Mouse (Mus musculus) neural tube, embryonic 13.5 days (tissue): ENCODE results near the gene Slc30a2. TPM values are rescaled to one million over a fixed set of nuclear protein-coding genes. Genes with fewer than 3 reads are reported as not detected.

Source experiments
- ATAC-seq: fragments of 200-750 bp; cut with Nextera tagmentation; 2 replicates; pipeline ENCODE4 v1.8.0; 2017; ENCODE audit warnings: low read depth, mild to moderate bottlenecking, moderate TSS enrichment, moderate library complexity
- H3K27ac ChIP-seq: fragments of 300-500 bp; sonication (generic); replicated peaks from 2 replicates; pipeline ENCODE4 v1.5.1; 2015; ENCODE audit warnings: moderate library complexity, mild to moderate bottlenecking, inconsistent platforms
- H3K27me3 ChIP-seq: fragments of 300-500 bp; sonication (generic); 2 replicates; pipeline ENCODE4 v1.6.1; 2015; ENCODE audit warnings: mild to moderate bottlenecking, inconsistent platforms
- H3K36me3 ChIP-seq: fragments of 300-500 bp; sonication (generic); 2 replicates; pipeline ENCODE4 v1.6.1; 2015; ENCODE audit warnings: mild to moderate bottlenecking, inconsistent platforms
- H3K4me1 ChIP-seq: fragments of 300-500 bp; sonication (generic); replicated peaks from 2 replicates; pipeline ENCODE4 v1.6.1; 2015; ENCODE audit warnings: inconsistent platforms
- H3K4me2 ChIP-seq: fragments of 300-500 bp; sonication (generic); 2 replicates; pipeline ENCODE4 v1.6.1; 2015; ENCODE audit warnings: inconsistent platforms, mild to moderate bottlenecking, moderate library complexity
- H3K4me3 ChIP-seq: fragments of 300-500 bp; sonication (generic); 2 replicates; pipeline ENCODE4 v1.5.1; 2015; ENCODE audit warnings: mild to moderate bottlenecking, inconsistent platforms
- H3K9ac ChIP-seq: fragments of 300-500 bp; sonication (generic); 2 replicates; pipeline ENCODE4 v1.6.1; 2015; ENCODE audit warnings: moderate library complexity, mild to moderate bottlenecking, inconsistent platforms
- H3K9me3 ChIP-seq: fragments of 300-500 bp; sonication (generic); 2 replicates; pipeline ENCODE4 v1.6.1; 2016; ENCODE audit warnings: inconsistent platforms
- WGBS: fragments of 180-500 bp; shearing (Covaris S2); methylation state at CpG from one replicate; pipeline ENCODE4 v1.1.7; 2015; 5-methylcytosine and 5-hydroxymethylcytosine counted together
- polyA plus RNA-seq: library from polyadenylated mRNA; unstranded; fragments of >200 nt; fragmentation: Nextera tagmentation; extraction: Ambion mirVana; gene quantifications from 2 replicates; pipeline ENCODE4 v1.2.1, GENCODE M21; 2015

The Slc30a2 gene
- polyA plus RNA-seq, 1 experiment from 2014 or later: 0.15 TPM

- H3K4me1 ChIP-seq: peaks cover 14% of the 10 kb centered on the region
- WGBS: 16% methylated on average over 8 of the region's 8 CpGs
- H3K9me3 ChIP-seq: no peaks in the 10 kb centered on the region
- no peaks in the 10 kb centered on the region for H3K36me3 ChIP-seq
- no peak overlapping the region for H3K9ac ChIP-seq
- H3K27me3 ChIP-seq: no peaks in the 10 kb centered on the region
- no peak overlapping the region for H3K4me2 ChIP-seq
- no peak overlapping the region for H3K4me3 ChIP-seq
- no peak for ATAC-seq
- H3K27ac ChIP-seq: no peak overlapping the region
Measured at GRCm38 (mm10) chr4:134392595-134392994, 49.6 kb downstream of the Slc30a2 start.

GRCm38 (mm10) chr4:134393026-134393425, 50.0 kb downstream of the Slc30a2 start:
- H3K4me3 ChIP-seq: no peak overlapping the region
- H3K27me3 ChIP-seq: no peaks in the 10 kb centered on the region
- ATAC-seq: no peak
- 0 out of 2 replicates have a peak overlapping the region, but pooled peaks have one; percentile 5 for H3K4me2 ChIP-seq
- H3K27ac ChIP-seq: no peak overlapping the region
- no peak overlapping the region for H3K9ac ChIP-seq
- H3K9me3 ChIP-seq: no peaks in the 10 kb centered on the region
- H3K4me1 ChIP-seq: peaks cover 17% of the 10 kb centered on the region
- WGBS: 22% methylated on average over 12 of the region's 12 CpGs
- no peaks in the 10 kb centered on the region for H3K36me3 ChIP-seq

- H3K4me3 ChIP-seq: no peak overlapping the region
- no peaks in the 10 kb centered on the region for H3K36me3 ChIP-seq
- no peak overlapping the region for H3K4me2 ChIP-seq
- H3K9me3 ChIP-seq: no peaks in the 10 kb centered on the region
- H3K27me3 ChIP-seq: no peaks in the 10 kb centered on the region
- WGBS: 92% methylated on average over 7 of the region's 7 CpGs
- H3K9ac ChIP-seq: peak overlapping the region; percentile 68
- H3K4me1 ChIP-seq: peaks cover 24% of the 10 kb centered on the region
- no peak for ATAC-seq
- no peak overlapping the region for H3K27ac ChIP-seq
Measured at GRCm38 (mm10) chr4:134395142-134395541, 52.2 kb downstream of the Slc30a2 start.

DNA sequence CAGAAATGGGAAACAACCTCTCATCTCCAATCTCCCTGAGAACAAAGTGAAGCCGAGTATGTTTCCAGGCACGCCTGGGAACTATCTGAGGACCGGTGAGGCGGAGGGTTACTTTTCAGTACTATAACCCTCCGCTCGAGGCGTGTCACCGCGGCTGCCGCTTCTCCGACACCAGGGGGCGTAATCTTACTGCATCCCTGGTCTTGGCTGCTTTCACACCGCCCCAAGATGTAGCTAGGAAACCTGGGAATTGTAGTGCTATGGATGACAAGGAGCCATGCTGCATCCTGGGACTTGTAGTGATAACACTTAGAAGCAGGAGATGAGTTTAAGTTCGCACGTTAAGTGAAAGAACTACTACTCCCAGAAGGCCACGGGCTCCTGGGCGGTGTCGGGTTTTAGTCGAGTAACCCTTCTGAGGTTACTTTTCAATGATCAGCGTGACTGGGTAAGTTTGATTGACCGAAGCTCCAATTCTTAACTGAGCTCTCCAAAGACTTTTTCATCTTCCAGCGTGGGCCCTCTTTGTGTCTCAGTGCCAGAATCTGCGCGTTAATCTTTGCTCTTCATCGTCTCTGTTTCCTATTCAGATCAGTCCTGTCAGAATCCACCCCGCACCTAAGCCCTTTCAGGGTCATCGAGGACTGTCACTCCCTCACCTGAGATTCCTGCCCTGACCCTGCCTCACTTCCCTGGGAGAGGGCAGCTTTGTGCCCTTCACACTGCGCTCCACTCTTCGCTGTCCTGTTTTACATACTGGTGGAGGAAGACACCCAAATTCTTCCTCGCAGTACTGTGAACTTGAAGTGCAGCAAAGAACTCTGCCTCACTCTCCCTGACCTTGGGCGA, 53.2 kb downstream of the Slc30a2 start, which contains the start of gene Pafah2:
Gene Pafah2 (plus strand): TSS at position 344 of the 849 bp plus-strand sequence.
- peak; percentile 98 for ATAC-seq
- H3K36me3 ChIP-seq: no peaks in the 10 kb centered on the region
- H3K4me2 ChIP-seq: peak within 1 kb of the TSS; percentile 76
- H3K9ac ChIP-seq: peak within 1 kb of the TSS; percentile 76
- peak within 1 kb of the TSS; percentile 50 for H3K4me3 ChIP-seq
- 2% methylated on average over 31 of the region's 31 CpGs for WGBS
- H3K9me3 ChIP-seq: no peaks in the 10 kb centered on the region
- no peaks in the 10 kb centered on the region for H3K27me3 ChIP-seq
- H3K27ac ChIP-seq: peak within 1 kb of the TSS; percentile 78
- H3K4me1 ChIP-seq: peaks cover 35% of the 10 kb centered on the region

GRCm38 (mm10) chr4:134397121-134397520, 54.1 kb downstream of the Slc30a2 start:
- peak overlapping the region; percentile 76 for H3K4me2 ChIP-seq
- peak overlapping the region; percentile 30; the same call in 1 of the 2 replicates for H3K27ac ChIP-seq
- ATAC-seq: no peak
- no peaks in the 10 kb centered on the region for H3K9me3 ChIP-seq
- H3K36me3 ChIP-seq: no peaks in the 10 kb centered on the region
- no peaks in the 10 kb centered on the region for H3K27me3 ChIP-seq
- peak overlapping the region; percentile 50 for H3K4me3 ChIP-seq
- 37% methylated on average over 7 of the region's 7 CpGs for WGBS
- H3K9ac ChIP-seq: peak overlapping the region; percentile 76
- H3K4me1 ChIP-seq: peaks cover 44% of the 10 kb centered on the region

- H3K36me3 ChIP-seq: no peaks in the 10 kb centered on the region
- H3K27ac ChIP-seq: no peak overlapping the region
- no peaks in the 10 kb centered on the region for H3K9me3 ChIP-seq
- H3K4me1 ChIP-seq: peaks cover 41% of the 10 kb centered on the region
- H3K27me3 ChIP-seq: no peaks in the 10 kb centered on the region
- no peak overlapping the region for H3K9ac ChIP-seq
- WGBS: 89% methylated on average over 9 of the region's 9 CpGs
- H3K4me3 ChIP-seq: no peak overlapping the region
- no peak for ATAC-seq
- H3K4me2 ChIP-seq: 0 out of 2 replicates have a peak overlapping the region, but pooled peaks have one; percentile 76
Measured at GRCm38 (mm10) chr4:134397732-134398131, 54.8 kb downstream of the Slc30a2 start.

DNA sequence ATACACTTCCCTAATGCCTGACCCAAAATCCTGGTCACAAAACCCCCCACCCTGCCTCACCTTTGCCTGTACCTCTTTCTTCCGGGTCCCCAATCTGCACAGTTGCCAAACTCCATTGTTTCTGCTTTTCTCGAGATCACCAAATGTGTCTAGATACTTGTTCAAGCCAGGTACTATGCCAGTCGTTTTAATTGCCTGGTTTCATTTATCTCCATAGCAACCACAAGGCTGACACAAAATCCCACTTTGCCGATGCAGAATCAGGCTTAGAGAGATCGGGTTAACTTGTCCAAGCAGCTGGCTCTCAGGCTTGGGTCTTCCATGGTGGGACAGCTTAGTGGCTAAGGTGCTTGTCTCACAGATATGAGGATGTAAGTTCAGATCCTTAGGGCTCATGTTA, 57.2 kb downstream of the Slc30a2 start:
- H3K27me3 ChIP-seq: no peaks in the 10 kb centered on the region
- peak overlapping the region; percentile 62; the same call in 1 of the 2 replicates for H3K9ac ChIP-seq
- no peak for ATAC-seq
- H3K4me1 ChIP-seq: peaks cover 47% of the 10 kb centered on the region
- H3K36me3 ChIP-seq: no peaks in the 10 kb centered on the region
- H3K27ac ChIP-seq: peak overlapping the region; percentile 6
- WGBS: 20% methylated on average over 5 of the region's 5 CpGs
- H3K4me3 ChIP-seq: peak overlapping the region; percentile 1; the same call in 1 of the 2 replicates
- peak overlapping the region; percentile 63 for H3K4me2 ChIP-seq
- H3K9me3 ChIP-seq: no peaks in the 10 kb centered on the region

GRCm38 (mm10) chr4:134401181-134401661, 58.2 kb downstream of the Slc30a2 start:
- Histone ChIP-seq H3K27me3 (no peaks in the 10 kb centered on the region), H3K36me3 (no peaks in the 10 kb centered on the region), H3K27ac (peak overlapping the region; percentile 84), H3K9me3 (no peaks in the 10 kb centered on the region), H3K4me3 (peak overlapping the region; percentile 37), H3K9ac (peak overlapping the region; percentile 62), H3K4me2 (peak overlapping the region; percentile 63), H3K4me1 (peaks cover 47% of the 10 kb centered on the region)
- WGBS: 4% methylated on average over 19 of the region's 19 CpGs
- peak; percentile 74 for ATAC-seq

DNA sequence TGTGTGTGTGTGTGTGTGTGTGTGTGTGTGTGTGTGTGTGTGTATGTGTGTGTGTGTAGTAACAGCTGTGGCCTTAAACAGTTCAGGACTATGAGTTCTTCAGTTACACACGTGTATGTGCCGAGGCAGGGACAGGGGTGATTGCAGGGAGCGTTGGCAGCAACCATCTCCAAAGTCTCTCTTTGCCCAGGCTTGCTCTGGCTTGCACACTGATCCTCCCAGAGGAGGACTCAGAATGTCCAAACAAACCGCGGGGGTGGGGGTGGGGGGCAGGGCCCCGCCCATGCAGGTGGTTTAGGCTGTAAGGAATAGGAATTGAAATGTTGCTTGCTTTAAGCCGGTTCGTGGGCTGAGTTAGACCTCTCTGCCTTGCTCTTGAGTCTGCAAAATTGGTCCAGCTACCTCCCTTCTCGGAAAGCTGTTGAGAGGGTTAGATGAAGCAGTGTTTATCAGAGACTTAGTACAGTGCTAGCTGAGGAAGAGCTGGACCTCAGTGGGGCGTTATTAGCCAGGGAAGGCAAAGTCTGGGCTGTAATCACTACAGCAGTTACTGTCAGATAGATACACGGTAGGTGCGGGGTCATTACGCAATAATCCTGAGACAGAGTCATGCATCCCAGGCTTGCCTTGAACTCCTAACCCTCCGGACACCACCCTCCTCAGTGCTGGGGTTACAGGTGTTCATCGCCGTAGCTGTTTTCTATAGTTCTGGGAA, 59.0 kb downstream of the Slc30a2 start:
- Histone ChIP-seq H3K27me3 (no peaks in the 10 kb centered on the region), H3K9me3 (no peaks in the 10 kb centered on the region), H3K4me1 (peaks cover 43% of the 10 kb centered on the region), H3K4me2 (peak overlapping the region; percentile 63), H3K27ac (peak overlapping the region; percentile 84; the same call in 1 of the 2 replicates), H3K36me3 (no peaks in the 10 kb centered on the region), H3K9ac (peak overlapping the region; percentile 62), H3K4me3 (peak overlapping the region; percentile 37; the same call in 1 of the 2 replicates)
- WGBS: 69% methylated on average over 16 of the region's 16 CpGs
- peak; percentile 37; the same call in 1 of the 2 replicates for ATAC-seq

DNA sequence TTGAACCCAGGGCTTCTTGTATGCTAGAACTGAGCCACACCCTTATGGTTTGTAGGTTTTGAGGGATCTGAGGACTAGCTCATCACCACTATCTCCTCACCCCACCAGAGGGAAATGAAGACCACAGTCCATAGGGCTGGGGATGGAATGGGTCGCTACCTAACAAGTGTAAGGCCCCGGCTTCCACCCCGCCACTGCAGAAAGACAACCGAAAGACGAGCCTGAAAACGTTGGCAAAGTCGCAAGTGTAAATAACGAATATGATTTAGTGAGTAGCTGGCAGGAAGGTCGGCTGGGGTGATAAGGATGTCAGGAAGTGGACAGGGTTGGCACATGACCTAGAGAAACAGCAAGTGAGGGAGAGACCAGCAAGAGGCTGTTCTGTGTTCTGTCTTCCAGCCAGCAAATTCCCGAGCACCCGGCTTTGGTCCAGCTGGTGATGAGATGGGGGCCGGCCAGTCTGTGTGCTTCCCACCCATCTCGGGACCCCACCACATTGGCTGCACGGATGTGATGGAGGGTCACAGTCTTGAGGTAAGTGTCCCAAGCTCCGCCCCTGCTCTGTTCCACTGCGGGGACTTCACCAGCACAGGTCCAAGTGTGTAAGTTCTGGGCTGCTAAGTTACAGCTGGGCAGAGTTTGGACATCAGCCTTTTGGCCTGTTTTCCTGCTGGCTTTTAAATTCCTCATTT, 59.7 kb downstream of the Slc30a2 start:
- Histone ChIP-seq H3K9me3 (no peaks in the 10 kb centered on the region), H3K9ac (no peak overlapping the region), H3K4me1 (peaks cover 36% of the 10 kb centered on the region), H3K36me3 (no peaks in the 10 kb centered on the region), H3K27ac (no peak overlapping the region), H3K27me3 (no peaks in the 10 kb centered on the region), H3K4me2 (no peak overlapping the region), H3K4me3 (no peak overlapping the region)
- ATAC-seq: no peak
- WGBS: 81% methylated on average over 16 of the region's 16 CpGs

- Histone ChIP-seq H3K4me2 (no peak overlapping the region), H3K36me3 (no peaks in the 10 kb centered on the region), H3K27me3 (no peaks in the 10 kb centered on the region), H3K9me3 (no peaks in the 10 kb centered on the region), H3K27ac (no peak overlapping the region), H3K4me3 (no peak overlapping the region), H3K4me1 (peaks cover 35% of the 10 kb centered on the region), H3K9ac (peak overlapping the region; percentile 17; the same call in 1 of the 2 replicates)
- 54% methylated on average over 7 of the region's 7 CpGs for WGBS
- no peak for ATAC-seq
Measured at GRCm38 (mm10) chr4:134403721-134404120, 60.7 kb downstream of the Slc30a2 start.
